Mouse (Mus musculus) ovary, postnatal 10 days (tissue): ENCODE data around the gene Bmp2k.
"Not testable (repeated sequence)": the region's sequence is repeated elsewhere in the genome, so short reads cannot be mapped to it uniquely, and the experiment has no call there.

Experiments
- DNase-seq: peaks from one replicate; pipeline ENCODE4 v3.0.0; 2022; ENCODE audit warnings: low spot score

Gene Bmp2k

DNA sequence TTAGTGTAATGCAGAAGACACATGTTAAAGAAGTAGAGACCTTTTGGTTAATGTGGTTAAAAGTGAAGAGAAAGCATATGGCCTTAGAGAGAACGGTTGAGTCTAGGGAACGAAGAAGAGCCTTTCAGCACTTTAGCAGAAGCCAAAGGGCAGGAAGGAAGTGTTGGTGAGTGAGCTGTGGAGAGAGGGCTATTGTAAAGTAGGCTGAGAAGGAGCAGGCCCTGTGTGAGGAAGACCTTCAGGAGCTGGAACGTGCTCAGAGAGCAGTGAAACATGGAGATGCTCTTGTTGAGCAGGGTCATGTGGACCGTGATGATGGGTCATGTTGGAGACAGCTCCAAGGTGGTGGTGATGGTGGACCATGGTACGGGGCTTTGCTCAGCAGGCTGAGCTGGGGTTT, 4.8 kb downstream of the Bmp2k start:
- no peak for DNase-seq

DNA sequence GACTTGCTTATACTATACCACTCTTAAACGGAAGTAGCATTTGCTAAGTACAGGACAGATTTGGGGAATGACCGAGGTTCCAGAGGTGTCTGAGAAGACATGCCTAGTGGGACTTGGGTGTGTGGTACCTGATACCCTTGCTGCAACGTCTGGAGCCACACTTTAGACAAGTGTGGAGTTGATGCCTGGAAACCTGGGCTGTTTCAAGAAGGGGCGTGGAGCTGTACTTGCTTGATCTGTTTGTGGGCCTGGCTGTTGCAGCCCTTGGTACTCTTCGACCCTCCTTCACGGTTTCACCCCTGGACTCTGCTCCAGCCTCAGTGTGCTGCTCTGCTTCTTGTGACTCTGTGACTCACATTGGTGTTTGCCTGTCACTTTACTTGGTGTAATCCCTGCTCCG, 5.4 kb downstream of the Bmp2k start:
- DNase-seq, result no peak

DNA sequence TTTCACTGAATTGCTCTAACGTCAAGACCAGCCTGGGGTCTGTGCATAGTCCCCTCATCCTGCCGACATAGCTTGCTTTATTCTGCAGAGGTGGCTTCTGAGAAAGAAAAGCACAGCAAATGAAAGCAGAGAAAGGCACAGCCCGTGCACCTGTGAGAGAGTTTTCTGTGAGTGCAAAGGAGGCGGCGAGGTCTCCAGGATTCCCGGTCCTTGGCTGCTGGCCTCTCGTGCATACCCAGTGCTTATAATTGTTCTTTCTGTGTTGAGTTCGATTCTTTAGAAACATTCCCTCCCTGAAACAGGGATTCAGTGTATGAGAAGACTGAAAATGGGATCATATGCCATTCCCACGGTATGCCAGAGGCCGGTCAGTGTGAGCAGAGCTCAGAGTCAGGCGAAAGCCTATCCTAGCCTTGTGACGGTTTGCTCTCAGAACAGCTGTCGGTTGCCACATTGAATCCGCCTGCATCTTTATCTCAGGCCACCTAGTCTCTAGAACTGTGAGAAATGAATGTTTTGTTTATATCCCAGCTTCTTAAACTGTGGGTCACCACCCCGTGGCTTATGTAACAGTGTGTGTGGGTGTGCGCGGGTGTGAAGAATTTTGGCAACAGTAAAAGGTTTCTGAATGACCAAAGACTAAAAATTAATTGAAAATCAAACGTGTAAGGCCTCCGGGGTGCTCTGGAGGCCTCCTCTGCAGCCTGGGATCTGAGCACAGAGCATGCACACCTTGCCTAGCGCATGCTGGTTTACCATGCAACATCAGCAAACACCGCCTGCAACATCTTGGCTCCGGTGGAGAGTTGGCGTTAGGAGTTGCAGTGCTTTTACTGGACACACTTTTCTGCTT, 6.9 kb downstream of the Bmp2k start:
- DNase-seq, result no peak

DNA sequence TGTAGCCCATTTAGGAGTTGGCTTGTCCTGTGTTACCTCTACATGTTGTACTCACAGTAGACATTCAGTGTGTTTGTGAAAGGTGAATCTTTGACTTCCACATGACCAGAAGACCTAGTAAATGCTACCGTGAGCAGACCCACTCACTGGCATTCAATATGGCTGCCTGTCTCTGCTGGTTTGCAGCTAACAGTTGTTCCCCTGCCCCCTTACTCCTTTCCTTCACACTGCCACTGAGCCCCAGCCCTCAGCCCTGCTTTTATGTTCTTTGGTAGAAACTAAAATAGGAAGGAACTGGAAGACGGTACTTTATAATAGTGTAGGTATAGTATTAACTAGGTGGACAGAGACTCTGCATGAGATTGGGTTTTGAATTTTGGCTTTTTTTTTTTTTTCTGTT, 8.4 kb downstream of the Bmp2k start:
- DNase-seq, result no peak

DNA sequence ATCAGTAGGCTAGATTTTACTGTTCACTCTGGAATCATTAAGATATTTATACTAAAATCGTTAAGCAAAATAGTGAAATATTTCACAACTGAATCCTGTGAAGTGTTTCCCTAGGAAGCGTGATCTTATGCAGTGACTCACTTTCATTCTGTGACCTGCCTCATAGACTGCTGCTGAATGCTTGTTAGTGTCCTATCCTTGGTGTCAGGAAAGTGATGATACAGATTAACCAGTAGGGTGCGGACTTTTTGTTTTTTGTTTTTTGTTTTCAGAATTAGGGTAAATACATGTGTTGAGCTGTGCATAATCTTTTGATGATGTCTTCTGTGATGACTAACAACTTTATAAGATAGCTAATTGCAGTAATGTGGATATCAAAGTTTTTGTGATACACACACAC, 9.4 kb downstream of the Bmp2k start:
- DNase-seq, result no peak

DNA sequence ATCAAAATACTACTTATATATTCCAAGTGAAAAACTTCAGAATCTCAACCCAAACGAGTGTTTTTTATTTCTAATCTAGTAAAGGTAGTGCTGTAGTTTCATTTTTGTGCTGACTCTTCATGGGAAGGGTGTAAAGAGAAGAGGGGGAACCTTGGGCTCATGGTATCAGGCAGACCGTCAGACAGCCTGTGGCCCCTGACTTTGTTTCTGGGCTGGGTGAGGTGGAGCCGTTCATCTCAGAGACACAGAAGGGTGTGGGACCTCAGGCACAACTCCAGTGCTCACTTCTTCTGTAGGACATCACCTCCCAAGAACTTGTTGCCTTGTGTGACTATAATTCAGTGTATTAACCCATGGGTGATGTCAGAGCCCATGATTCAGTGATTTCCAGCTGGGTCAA, 10.0 kb downstream of the Bmp2k start:
- no peak for DNase-seq

DNA sequence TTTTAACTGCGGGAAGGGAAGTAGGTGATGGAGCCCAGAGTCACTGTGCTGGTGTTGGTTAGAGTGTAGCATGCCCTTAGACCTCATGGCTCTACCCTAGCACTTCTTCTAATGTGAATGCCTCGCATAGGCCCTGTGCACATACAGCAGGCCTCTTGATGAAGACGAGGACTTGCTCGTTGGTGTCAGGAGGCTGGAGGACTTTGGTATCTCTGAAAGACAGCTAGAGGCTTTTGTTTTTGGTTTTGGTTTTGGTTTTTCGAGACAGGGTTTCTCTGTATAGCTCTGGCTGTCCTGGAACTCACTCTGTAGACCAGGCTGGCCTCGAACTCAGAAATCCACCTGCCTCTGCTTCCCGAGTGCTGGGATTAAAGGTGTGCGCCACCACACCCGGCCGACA, 11.7 kb downstream of the Bmp2k start:
- DNase-seq, result not testable (repeated sequence)

DNA sequence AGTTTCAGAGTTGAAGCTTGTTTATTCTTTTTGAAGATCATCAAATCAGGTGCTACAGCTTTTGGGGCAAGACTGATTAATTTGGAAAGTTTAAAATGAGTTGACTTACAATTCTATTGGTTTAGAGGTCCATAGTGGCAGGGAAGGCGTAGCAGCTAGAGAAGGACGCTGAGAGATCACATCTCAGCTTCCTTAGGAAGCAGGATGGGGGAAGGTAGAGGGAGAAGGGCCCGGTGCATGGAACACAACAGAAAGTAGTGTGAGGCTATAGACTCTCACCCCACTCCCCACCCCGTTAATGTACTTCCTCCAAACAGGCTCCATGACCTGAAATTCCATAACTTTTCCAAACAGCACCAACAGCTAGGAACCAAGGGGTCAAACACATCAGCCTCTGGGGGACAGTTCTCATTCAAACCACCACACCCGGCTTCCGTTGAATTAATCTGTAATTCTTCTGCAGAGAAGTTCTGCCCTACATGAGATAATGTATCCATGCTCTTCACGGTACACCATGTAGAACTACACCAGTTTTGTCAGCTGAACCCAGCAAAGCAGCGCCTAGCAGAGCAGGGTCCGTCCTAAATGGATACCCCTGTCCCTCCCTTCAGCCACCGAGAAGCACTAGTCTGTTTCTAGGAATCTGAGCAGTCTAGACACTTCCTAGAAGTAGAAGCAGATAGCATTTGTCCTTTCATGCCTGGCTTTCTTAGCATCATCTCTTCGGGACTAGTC, 12.3 kb downstream of the Bmp2k start:
- no peak for DNase-seq

DNA sequence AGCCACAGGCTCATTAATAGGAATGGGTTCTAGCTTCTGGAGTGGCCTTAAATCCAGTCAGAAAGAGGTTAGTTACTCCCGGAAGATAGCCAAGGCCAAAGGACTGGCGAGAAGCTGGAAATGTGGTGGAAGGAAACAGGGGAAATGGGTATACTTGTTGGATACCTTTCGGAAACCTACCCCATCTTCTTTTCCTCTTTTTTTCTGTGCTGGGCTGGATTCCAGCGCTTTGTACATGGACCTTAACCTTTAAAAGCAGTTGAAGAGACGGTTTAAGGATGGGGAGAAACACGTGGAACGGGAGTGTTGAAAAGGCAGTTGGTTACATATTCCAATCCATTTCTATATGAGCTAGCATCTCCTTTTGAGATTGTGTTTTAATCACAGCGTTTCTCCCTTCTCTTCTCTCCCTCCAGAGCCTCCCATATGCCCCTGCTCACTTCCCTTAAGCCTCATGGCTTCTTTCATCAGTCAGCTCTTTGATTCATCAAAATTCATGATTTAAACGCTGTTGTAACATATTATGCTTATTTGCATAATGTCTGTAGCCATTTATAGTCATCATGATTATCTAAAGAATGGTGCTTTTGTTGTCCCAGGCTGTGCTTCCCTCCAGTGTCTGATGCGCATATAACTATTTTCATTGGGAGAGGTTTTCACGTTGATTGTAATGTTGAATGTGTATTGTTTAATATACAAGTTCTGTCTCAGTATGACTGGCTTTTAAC, 18.5 kb downstream of the Bmp2k start:
- DNase-seq, result no peak

DNA sequence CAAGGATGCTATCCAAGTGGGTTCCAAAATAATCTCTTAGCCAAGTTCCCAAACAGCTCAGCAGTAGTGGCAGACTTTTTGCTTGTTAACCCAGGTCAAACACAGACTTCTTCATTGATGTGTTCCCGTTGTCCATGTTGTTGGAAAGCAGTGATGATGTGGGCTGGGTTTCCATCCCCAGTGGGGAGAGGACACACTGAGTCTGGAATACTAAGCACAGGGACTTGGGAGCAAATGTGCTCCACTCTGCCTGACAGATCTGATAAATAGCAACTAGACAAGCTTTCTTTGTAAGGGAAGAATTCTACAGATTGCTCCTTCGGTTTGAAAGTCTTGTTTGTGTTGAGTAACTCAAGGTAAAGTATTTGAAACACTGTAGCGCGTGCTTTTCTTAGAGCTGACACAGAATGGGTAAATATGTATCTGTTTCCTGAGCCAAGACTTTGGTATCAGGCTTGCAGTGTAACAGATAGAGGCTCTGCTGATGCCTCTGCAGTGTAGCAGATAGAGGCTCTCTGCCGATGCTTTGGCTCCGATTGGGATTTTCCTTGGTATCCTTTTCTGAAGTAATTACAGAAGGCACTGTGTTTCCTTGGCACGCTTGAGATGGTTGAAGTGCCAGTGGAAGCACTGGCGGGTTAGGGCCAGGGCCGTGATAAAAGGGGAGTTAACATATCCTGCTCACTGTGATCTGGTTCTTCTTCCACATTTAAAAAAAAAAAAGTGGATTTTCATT, 19.5 kb downstream of the Bmp2k start:
- DNase-seq, result no peak

DNA sequence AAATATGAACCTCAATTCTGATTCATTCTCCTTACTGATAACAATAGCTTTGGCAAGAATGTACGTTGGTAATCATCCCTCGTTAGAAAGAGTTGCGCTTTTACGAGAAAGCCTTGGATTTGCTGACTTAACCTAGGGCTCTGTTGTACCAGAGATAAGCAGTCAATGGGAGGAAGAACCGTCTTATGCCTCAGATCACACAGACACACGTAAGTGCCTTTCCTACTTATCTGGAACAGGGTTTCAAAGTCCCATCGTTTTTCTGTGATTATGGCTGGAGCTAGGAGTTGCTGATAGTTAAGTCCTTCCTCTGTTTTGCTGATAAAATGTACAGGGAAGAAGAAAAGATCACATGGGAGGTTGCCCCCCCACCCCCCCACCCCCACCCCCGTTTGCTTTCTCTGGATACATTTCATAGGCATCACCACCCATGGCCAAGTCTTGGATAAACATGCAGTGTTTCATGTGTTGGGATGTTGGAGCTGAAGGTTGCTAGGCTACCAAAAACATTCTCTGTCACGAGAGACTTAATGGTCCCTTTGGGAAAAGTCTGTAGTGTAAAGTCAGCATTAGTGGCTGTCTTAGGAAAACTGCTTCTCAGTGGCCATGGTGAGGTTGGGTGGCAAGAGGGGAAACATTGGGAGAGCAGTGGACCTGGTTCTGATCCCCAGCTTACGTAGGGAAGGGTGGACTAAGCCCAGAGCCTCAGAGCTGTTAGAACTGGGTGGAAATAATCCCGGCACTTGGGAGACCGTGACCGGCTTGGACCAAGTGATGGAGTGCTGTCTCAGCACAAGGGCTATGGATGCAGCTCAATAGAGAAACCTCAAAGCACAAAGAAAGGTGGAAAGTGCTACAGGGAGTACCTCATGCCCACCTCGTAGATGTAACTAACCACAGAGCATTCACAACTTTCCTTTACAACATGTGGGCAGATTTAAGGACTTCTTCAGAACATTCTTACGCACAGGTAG, 25.1 kb downstream of the Bmp2k start:
- no peak for DNase-seq

DNA sequence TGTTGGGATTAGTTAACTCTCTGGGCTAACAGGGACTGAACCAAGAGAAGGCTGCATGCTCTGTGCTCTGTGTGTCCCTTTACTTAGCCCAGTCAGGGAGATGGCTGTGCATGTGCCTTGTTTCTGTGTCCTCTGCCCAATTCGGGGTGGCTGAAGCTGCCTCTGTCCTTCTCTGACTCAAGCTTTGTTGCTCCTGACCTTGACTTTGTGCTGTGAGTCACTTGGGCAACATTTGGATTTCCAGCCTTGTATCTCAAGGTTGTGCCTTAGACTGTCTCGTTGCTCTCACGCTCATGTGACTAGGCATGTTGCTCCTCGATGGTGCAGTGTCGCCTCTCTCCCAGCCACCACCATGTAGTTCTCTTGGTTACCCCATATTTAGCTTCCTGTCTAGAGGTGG, 27.3 kb downstream of the Bmp2k start:
- no peak for DNase-seq

DNA sequence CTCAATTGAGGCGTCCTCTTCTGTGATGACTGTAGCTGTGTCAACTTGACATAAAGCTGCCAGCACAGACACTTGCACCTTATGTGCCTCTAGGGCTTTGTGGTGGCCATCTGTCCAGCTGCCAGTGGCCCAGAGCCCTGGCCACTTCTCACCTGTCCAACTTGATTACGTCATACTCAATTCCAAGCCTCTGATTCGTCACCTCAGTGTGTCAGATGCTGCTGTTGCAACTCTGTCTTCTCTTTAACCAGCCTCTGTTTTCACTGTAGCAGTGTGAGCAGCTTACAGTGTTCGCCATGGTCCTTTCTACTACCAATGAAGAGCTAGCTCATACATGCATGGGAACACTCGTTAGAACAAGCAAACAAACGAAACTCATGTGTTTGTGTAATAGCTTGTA, 28.2 kb downstream of the Bmp2k start:
- no peak for DNase-seq

DNA sequence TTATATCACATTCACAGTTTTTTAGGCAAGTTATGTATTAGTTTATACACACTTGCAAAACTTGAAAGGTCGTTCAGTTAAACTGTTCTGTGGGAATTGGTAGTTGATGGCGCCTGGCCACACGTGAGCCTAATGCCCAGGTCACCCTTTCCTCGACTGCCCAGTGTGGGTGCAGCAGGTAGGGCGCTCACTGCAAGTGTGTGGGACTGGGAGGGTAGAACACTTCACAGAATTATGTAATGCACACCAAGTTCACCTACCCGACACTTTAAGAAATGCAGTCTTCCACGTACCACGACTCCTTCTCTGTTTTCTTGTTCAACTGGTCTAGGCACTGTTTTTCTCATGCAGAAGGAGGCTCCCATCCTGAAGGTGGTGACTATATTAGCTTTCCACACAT, 30.5 kb downstream of the Bmp2k start:
- no peak for DNase-seq

DNA sequence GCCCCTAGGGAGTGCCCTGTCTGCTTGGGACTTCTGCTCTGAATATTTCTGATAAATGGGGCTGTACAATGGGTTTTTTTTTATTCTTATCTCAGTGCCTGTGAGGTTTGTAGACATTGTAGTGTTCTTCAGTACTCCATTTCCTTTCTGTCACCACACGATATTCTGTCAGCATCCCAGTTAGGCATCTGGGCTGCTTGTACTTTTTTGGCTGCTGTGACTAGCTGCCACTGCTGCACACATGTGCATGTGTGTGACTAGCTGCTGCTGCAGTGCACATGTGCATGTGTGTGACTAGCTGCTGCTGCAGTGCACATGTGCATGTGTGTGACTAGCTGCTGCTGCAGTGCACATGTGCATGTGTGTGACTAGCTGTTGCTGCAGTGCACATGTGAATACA, 31.4 kb downstream of the Bmp2k start:
- not testable (repeated sequence) for DNase-seq

DNA sequence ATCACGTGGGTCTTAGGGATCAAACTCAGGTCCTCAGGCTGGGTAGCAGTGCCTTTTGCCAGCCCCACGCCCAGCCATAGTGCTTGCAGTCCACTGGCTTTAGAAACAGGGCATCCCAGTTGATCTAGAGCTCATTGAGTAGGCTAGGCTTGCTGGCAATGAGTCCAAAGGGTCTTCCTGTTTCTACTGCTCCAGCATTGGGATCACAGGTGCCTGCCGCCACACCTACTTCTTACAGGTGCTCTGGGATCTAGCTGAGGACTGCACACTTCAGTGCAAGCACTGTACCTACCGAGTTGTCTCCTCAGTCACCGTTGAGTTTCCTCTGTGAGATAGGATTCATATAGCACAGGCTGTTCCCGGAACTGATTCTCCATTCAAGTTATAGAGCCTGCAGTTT, 34.3 kb downstream of the Bmp2k start:
- DNase-seq, result no peak

DNA sequence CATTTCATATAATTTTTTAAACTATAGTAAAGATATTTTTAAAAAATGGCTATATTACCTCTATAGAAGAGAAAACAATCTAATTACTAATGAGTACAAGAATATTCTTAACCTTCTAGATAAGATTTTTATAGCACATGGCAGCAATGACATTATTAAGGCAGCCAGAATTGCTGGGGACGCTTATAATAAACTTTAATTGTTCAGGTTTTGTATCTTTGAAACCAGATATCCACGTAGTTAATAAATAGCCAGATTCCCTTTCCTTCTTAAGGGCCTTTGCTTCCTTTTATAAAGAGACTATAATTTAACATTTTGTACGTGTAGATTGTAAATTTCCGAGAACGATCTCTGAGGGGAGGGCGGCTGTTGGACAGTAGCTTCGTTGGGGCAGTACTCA, 47.8 kb downstream of the Bmp2k start:
- DNase-seq, result no peak

DNA sequence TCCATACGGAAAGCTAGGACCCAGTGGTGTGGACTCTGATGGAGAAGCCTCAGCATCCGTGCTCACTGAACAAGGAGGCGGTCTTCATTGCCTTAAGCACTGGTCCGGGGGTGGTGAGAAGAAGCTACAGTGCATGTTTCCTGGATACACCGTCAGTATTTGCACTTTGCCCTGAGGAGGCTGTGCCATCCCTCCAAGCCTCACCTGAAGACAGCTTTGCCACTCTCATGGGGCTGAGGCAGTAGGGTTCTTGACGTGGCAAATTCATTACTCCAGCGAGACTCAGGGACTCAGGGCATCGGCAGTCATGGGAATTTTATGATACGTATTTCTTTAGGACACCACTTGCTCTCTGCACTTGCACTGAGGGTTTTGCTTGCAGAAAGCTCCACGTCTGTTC, 49.2 kb downstream of the Bmp2k start:
- DNase-seq, result no peak

DNA sequence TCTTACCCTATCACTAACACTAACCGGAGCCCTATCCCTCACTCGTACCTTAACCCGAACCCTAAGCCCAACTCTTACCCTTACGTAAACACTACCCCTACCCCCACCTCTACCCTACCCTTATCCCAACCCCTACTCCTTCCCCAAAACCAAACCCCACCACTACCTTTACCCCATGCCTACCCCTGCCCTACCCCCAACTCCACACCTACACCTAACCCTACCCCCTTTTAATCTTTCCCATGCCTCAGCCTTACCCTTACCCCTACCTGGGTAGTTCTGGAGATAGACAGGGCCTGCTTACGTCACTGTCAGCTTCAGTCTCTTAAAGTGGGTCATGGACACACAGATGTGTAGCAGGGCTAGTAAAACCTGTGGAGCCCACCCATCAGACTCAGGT, 51.4 kb downstream of the Bmp2k start:
- DNase-seq, result no peak

DNA sequence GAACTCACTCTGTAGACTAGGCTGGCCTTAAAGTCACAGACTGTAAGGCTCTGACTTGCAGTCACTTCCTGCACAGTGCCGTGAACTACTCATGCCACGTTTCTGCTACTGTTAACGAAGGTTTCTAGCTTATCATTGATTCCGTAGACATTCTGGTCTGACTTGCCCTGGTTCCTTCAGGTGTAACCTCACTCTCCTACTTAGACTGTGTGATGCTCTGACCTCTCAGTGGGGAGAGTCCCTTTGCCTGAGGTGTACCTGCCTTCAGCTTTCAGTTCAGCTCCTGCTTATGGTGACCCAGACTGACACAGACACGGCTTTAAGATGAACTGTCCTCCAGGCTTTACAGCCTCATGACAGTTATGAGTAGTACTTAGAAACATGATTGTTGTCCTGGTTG, 56.7 kb downstream of the Bmp2k start:
- DNase-seq, result no peak

DNA sequence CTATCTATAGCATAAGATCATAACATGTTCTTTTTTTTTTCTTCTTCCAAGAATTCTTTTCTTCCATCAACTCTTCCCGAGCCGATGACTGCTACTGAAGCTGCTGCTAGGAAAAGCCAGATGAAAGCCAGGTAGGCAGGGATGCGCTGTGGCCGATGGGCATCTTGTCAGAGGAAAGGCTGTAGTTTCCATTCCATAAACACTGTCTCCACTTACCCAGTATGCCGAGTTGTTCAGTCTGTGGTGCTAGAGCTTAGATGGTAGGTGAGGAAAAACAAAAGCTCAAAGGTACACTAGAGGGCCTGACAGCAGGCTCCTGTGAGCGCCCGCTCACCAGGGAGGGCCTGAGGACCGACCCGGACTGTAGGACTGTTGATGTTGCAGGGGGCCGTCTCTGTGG, 57.3 kb downstream of the Bmp2k start:
- DNase-seq, result no peak
